ENCODE assay signal across 5 mouse cellular contexts in genomic region chr13:10354885-10355575, GRCm38 (mm10). TPM values are rescaled to one million over a fixed set of nuclear protein-coding genes. Genes with fewer than 3 reads are reported as not detected.
"Had no signal": no experiment of that assay in that cellular context is flagged by ENCODE, and none has a peak within 500 bp of the region (broad histone marks: within the 10 kb centered on the region; RNA-seq: fewer than 3 reads in every experiment).

No protein-coding gene starts in this region.

- DNase-seq: left cerebral cortex, postnatal 4 days; lung, embryonic 14.5 days; lung, postnatal 10 days; thymus, postnatal 4 days had no signal

RNA-seq across cellular contexts. Expression of gene Chrm3, which starts 5.6 kb away (rescaled TPM):
- polyA plus RNA-seq: macrophage had no signal
